Comparison of ENCODE assay signal across 8 mouse cellular contexts in the genomic region with DNA sequence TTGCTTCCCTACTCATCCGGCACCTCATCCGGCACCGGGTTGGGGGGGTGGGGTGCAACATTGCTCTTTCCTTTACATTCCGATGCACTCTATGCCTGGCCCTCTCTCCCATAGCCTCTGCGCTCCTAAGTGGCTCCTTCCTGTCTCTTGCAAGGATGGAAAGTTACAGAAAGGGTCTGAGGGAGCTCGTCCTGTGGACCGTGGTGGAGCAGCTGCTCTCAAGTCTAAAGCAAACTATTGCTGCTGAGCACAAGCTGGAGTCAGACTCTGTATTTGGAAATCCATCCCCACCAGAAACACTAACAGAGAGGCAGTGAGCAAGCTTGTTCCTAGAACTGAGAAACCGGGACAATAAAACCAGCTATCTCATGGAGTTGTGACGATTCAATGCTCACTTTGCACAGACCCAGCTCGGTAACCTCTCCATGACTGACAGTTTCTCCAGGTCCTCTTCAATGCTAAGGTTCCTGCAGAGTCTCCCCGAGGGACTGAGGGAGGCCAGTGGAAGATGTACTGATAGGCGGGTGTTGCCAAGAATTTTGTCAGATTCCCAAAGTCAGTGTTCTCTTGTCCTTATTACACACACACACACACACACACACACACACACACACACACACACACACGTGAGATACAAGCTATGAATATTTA. TPM values are rescaled to one million over a fixed set of nuclear protein-coding genes. Genes with fewer than 3 reads are reported as not detected.
A peak's percentile ranks its signal among the peaks of the same experiment; 100 is the strongest.
DNase-seq lines count a peak whose midpoint lies in the region; ATAC-seq and TF ChIP-seq lines count a peak whose summit lies in the region.

No protein-coding gene starts in this region.

- peak overlapping the region; percentile 80 for H3K4me2 ChIP-seq in forebrain, embryonic 13.5 days

- peak in 1 of 2 experiments; percentile 33 for DNase-seq in heart, adult 2 months
- DNase-seq in heart, postnatal 4 days, result no peak
- peak; percentile 70 for DNase-seq in MEL (ENCODE audit: low read depth, low spot score)
- DNase-seq in limb, embryonic 10.5 days (ENCODE audit: low spot score), result peak; percentile 45
- DNase-seq in naive thymus-derived CD4-positive, alpha-beta T cell, adult 2 months (ENCODE audit: low read depth), result peak; percentile 57
- no peak for DNase-seq in spleen, postnatal 14 days (ENCODE audit: low spot score in 2 of 2)
- DNase-seq in layer of hippocampus, postnatal 25 days (ENCODE audit: extremely low spot score in 1 of 2, low spot score in 1 of 2), result no peak

- 0 out of 2 replicates have a peak, but pooled peaks cover 2% of the 10 kb centered on the region for H3K36me3 ChIP-seq in heart, adult 2 months (ENCODE audit: control insufficient read depth, insufficient read depth, low read length)
- H3K36me3 ChIP-seq in MEL (ENCODE audit: control insufficient read depth in 1 of 2, insufficient read depth in 2 of 2, low read length in 2 of 2), result peaks cover 0 to 3% of the 10 kb centered on the region in 2 experiments; a peak in 1 of 4 replicates
- no peaks in the 10 kb centered on the region for H3K36me3 ChIP-seq in forebrain, embryonic 13.5 days (ENCODE audit: poor library complexity, severe bottlenecking)
- peaks cover 7% of the 10 kb centered on the region; the same call in 1 of the 2 replicates for H3K36me3 ChIP-seq in limb, embryonic 10.5 days

- H3K27me3 ChIP-seq in heart, adult 2 months (ENCODE audit: control insufficient read depth, insufficient read depth, low read length), result no peaks in the 10 kb centered on the region
- H3K27me3 ChIP-seq in MEL (ENCODE audit: control insufficient read depth in 1 of 2, insufficient read depth in 2 of 2, low read length in 2 of 2), result no peaks in the 10 kb centered on the region
- no peaks in the 10 kb centered on the region for H3K27me3 ChIP-seq in forebrain, embryonic 13.5 days
- H3K27me3 ChIP-seq in limb, embryonic 10.5 days (ENCODE audit: low read depth, poor library complexity, severe bottlenecking), result no peaks in the 10 kb centered on the region

- peaks cover 8% of the 10 kb centered on the region for H3K4me1 ChIP-seq in heart, adult 2 months (ENCODE audit: control insufficient read depth, insufficient read depth, low read length)
- peaks cover 0 to 2% of the 10 kb centered on the region in 2 experiments; a peak in 1 of 4 replicates for H3K4me1 ChIP-seq in MEL (ENCODE audit: control insufficient read depth in 1 of 2, insufficient read depth in 2 of 2, low read length in 2 of 2)
- peaks cover 19% of the 10 kb centered on the region for H3K4me1 ChIP-seq in forebrain, embryonic 13.5 days
- peaks cover 23% of the 10 kb centered on the region for H3K4me1 ChIP-seq in limb, embryonic 10.5 days

- peaks cover 5% of the 10 kb centered on the region for H3K79me2 ChIP-seq in heart, adult 2 months (replicated peaks; ENCODE audit: control insufficient read depth, insufficient read depth, low read length)
- H3K79me2 ChIP-seq in MEL (ENCODE audit: control insufficient read depth, insufficient read depth, low read length, poor library complexity), result peaks cover 28% of the 10 kb centered on the region

- no peak for TF ChIP-seq EP300 in heart, adult 2 months (IDR thresholded peaks at IDR 0.05; ENCODE audit: insufficient read depth, low read depth, low read length)
- no peak for TF ChIP-seq EP300 in MEL (IDR thresholded peaks at IDR 0.05; ENCODE audit: low read depth in 1 of 2, low read length in 2 of 2)

- intact Hi-C loops in heart, adult 2 months (cut with DNase I), result no loop called here

- 1% methylated on average over 13 of the region's 13 CpGs for WGBS in heart, adult 2 months
- WGBS in forebrain, embryonic 13.5 days, result 1% methylated on average over 13 of the region's 13 CpGs
- WGBS in limb, embryonic 10.5 days, result under 1% methylated on average over 13 of the region's 13 CpGs

- TF ChIP-seq POLR2A in heart, adult 2 months (IDR thresholded peaks at IDR 0.05; ENCODE audit: insufficient read depth, low read depth, low read length), result no peak; the same call in 1 of the 2 replicates
- TF ChIP-seq POLR2A in MEL (IDR thresholded peaks at IDR 0.05; ENCODE audit: control insufficient read depth in 1 of 2, insufficient read depth in 1 of 2, low read depth in 1 of 2, low read length in 2 of 2, poor library complexity in 1 of 2), result no peak

- no peak for TF ChIP-seq CTCF in heart, adult 2 months (IDR thresholded peaks at IDR 0.05)
- no peak for TF ChIP-seq CTCF in MEL (IDR thresholded peaks at IDR 0.05 in 2 of 3, conservative IDR thresholded peaks at IDR 0.05 in 1 of 3; ENCODE audit: control insufficient read depth in 1 of 3, insufficient read depth in 1 of 3, low read depth in 2 of 3, low read length in 3 of 3, poor library complexity in 1 of 3, severe bottlenecking in 1 of 3)

- peak overlapping the region; percentile 87 for H3K4me3 ChIP-seq in heart, adult 2 months
- peak overlapping the region; percentile 72 to 99 for H3K4me3 ChIP-seq in MEL (ENCODE audit: control insufficient read depth in 1 of 2, insufficient read depth in 1 of 2, low read depth in 2 of 2, low read length in 2 of 2)
- peak overlapping the region; percentile 95 for H3K4me3 ChIP-seq in forebrain, embryonic 13.5 days
- H3K4me3 ChIP-seq in limb, embryonic 10.5 days, result peak overlapping the region; percentile 81

- no peak for TF ChIP-seq RAD21 in MEL (IDR thresholded peaks at IDR 0.05; ENCODE audit: low read depth, low read length)

- ATAC-seq in forebrain, embryonic 13.5 days, result no peak

- peak overlapping the region; percentile 98 for H3K27ac ChIP-seq in heart, adult 2 months
- peak overlapping the region; percentile 47 for H3K27ac ChIP-seq in MEL (ENCODE audit: control insufficient read depth, low read depth, low read length)
- no peak overlapping the region for H3K27ac ChIP-seq in forebrain, embryonic 13.5 days
- peak overlapping the region; percentile 84; the same call in 1 of the 2 replicates for H3K27ac ChIP-seq in limb, embryonic 10.5 days

- H3K9me3 ChIP-seq in MEL (replicated peaks; ENCODE audit: insufficient read depth, low read length), result no peaks in the 10 kb centered on the region
- H3K9me3 ChIP-seq in forebrain, embryonic 13.5 days (replicated peaks), result peaks cover 6% of the 10 kb centered on the region
- H3K9me3 ChIP-seq in limb, embryonic 10.5 days (replicated peaks), result no peaks in the 10 kb centered on the region

- H3K9ac ChIP-seq in heart, adult 2 months (ENCODE audit: low read depth, low read length), result peak overlapping the region; percentile 76
- peak overlapping the region; percentile 89 for H3K9ac ChIP-seq in MEL (ENCODE audit: control insufficient read depth, low read depth, low read length, poor library complexity, severe bottlenecking)
- peak overlapping the region; percentile 89 for H3K9ac ChIP-seq in forebrain, embryonic 13.5 days

TF ChIP-seq in MEL, 35 proteins besides CTCF, POLR2A, EP300 and RAD21:
- TF ChIP-seq MAX (IDR thresholded peaks at IDR 0.05; ENCODE audit: low read length), result no peak
- no peak for TF ChIP-seq MAFK (IDR thresholded peaks at IDR 0.05; ENCODE audit: borderline replicate concordance, low read depth, low read length)
- no peak for TF ChIP-seq SMC3 (IDR thresholded peaks at IDR 0.05; ENCODE audit: low read depth, low read length)
- TF ChIP-seq NELFE (IDR thresholded peaks at IDR 0.05; ENCODE audit: low read depth, low read length), result no peak
- no peak for TF ChIP-seq POLR2AphosphoS5 (IDR thresholded peaks at IDR 0.05; ENCODE audit: borderline replicate concordance, low read depth, low read length)
- no peak for TF ChIP-seq TAL1 (IDR thresholded peaks at IDR 0.05; ENCODE audit: low read length)
- TF ChIP-seq JUND (IDR thresholded peaks at IDR 0.05; ENCODE audit: low read depth, low read length), result no peak
- no peak for TF ChIP-seq RCOR1 (IDR thresholded peaks at IDR 0.05; ENCODE audit: low read depth, low read length)
- no peak for TF ChIP-seq MYB (IDR thresholded peaks at IDR 0.05; ENCODE audit: low read depth, low read length)
- no peak for TF ChIP-seq HCFC1 (IDR thresholded peaks at IDR 0.05; ENCODE audit: low read depth, low read length)
- no peak for TF ChIP-seq CHD1 (IDR thresholded peaks at IDR 0.05; ENCODE audit: low read depth, low read length)
- TF ChIP-seq ETS1 (IDR thresholded peaks at IDR 0.05; ENCODE audit: low read depth, low read length), result no peak
- TF ChIP-seq UBTF (IDR thresholded peaks at IDR 0.05; ENCODE audit: borderline replicate concordance, insufficient read depth, low read depth, low read length), result no peak
- no peak for TF ChIP-seq ZMIZ1 (IDR thresholded peaks at IDR 0.05; ENCODE audit: low read depth, low read length)
- no peak for TF ChIP-seq ELF1 (IDR thresholded peaks at IDR 0.05; ENCODE audit: low read depth, low read length)
- TF ChIP-seq POLR2AphosphoS2 (IDR thresholded peaks at IDR 0.05; ENCODE audit: low read length), result no peak
- TF ChIP-seq NRF1 (IDR thresholded peaks at IDR 0.05; ENCODE audit: insufficient read depth, low read depth, low read length, poor library complexity, severe bottlenecking), result no peak
- TF ChIP-seq GABPA (IDR thresholded peaks at IDR 0.05; ENCODE audit: low read depth, low read length), result no peak
TF ChIP-seq in MEL: peak in this region for 0.

RNA-seq across cellular contexts. Expression of a gene that starts 1.0 kb away (rescaled TPM):
- 10 to 100 TPM; 21.0 to 22.1 TPM for total RNA-seq in heart, adult 2 months (2021)
- 5.9 and 9.1 TPM in 2 replicates for polyA plus RNA-seq in heart, adult 2 months (2012; rRNA removed)
- total RNA-seq in heart, postnatal 4 days (2021), result 10 to 100 TPM; 33.2 to 34.5 TPM
- 14.1 and 15.0 TPM in 2 replicates for total RNA-seq in MEL (2012; rRNA removed)
- 10 to 100 TPM in 1 of 2 experiments, not detected in 1; 19.5 TPM for polyA plus RNA-seq in MEL (2012; ENCODE audit: insufficient read depth in 1 of 2, insufficient read length in 2 of 2, low read depth in 1 of 2, low replicate concordance in 2 of 2, missing spikeins in 1 of 2)
- 13.6 and 14.6 TPM in 2 replicates for polyA plus RNA-seq in forebrain, embryonic 13.5 days (2015; fragmentation: Nextera tagmentation; extraction: Ambion mirVana)
- polyA plus RNA-seq in limb, embryonic 10.5 days (2016; fragmentation: Nextera tagmentation; extraction: Ambion mirVana), result 10.5 and 12.0 TPM in 2 replicates
- 10 to 100 TPM; 38.6 to 43.1 TPM for total RNA-seq in layer of hippocampus, postnatal 25 days (2021)

RNA-seq across cellular contexts. Expression of a gene that starts 42.6 kb away (rescaled TPM):
- 100 to 1,000 TPM; 309 to 376 TPM for total RNA-seq in heart, adult 2 months (2021)
- polyA plus RNA-seq in heart, adult 2 months (2012; rRNA removed), result 347 and 390 TPM in 2 replicates
- total RNA-seq in heart, postnatal 4 days (2021), result 10 to 100 TPM; 69.7 to 78.2 TPM
- 4.1 and 4.5 TPM in 2 replicates for total RNA-seq in MEL (2012; rRNA removed)
- polyA plus RNA-seq in MEL (2012; ENCODE audit: insufficient read depth in 1 of 2, insufficient read length in 2 of 2, low read depth in 1 of 2, low replicate concordance in 2 of 2, missing spikeins in 1 of 2), result 1 to 10 TPM in 1 of 2 experiments, not detected in 1; 7.7 TPM
- 7.7 and 7.9 TPM in 2 replicates for polyA plus RNA-seq in forebrain, embryonic 13.5 days (2015; fragmentation: Nextera tagmentation; extraction: Ambion mirVana)
- polyA plus RNA-seq in limb, embryonic 10.5 days (2016; fragmentation: Nextera tagmentation; extraction: Ambion mirVana), result 14.2 and 15.0 TPM in 2 replicates
- 100 to 1,000 TPM; 100 to 121 TPM for total RNA-seq in layer of hippocampus, postnatal 25 days (2021)

Comparison
In these comparisons a context has a peak if more than half of its experiments do, and no peak if none do; other contexts are left out.
1. DNase-seq: peak in MEL (single experiment), limb, embryonic 10.5 days (single experiment) and naive thymus-derived CD4-positive, alpha-beta T cell, adult 2 months (single experiment); none in heart, postnatal 4 days (single experiment), spleen, postnatal 14 days (0 of 2) and layer of hippocampus, postnatal 25 days (0 of 2).
2. RNA of a gene that starts 42.6 kb away (total RNA-seq): 309 to 376 TPM in heart, adult 2 months, 100 to 121 TPM in layer of hippocampus, postnatal 25 days and 69.7 to 78.2 TPM in heart, postnatal 4 days; 4.1 to 4.5 TPM in MEL; every median in the first group is over 10 times any median in the second.
3. Peak in every context shown above with its lines, with median percentiles within 50 percentile points of each other: H3K4me3 ChIP-seq and H3K9ac ChIP-seq.